Mouse (Mus musculus): Measurements from ENCODE around the gene Frs2. TPM values are rescaled to one million over a fixed set of nuclear protein-coding genes. Genes with fewer than 3 reads are reported as not detected.
A peak's percentile ranks its signal among the peaks of the same experiment; 100 is the strongest.

Gene Frs2
- polyA plus RNA-seq, 2 experiments = 8.8 to 9.2 TPM

GRCm38 (mm10) chr10:117103854-117104598 is 44.3 kb downstream of the Frs2 start:
- peak overlapping the region; percentile 51 for H3K9ac ChIP-seq (replicated peaks)
- H3K27ac ChIP-seq = peak overlapping the region; percentile 83
- peak overlapping the region; percentile 67 for H3K4me2 ChIP-seq (ENCODE audit: low read depth)
- TF ChIP-seq EP300 (IDR thresholded peaks at IDR 0.05; ENCODE audit: low read depth) (0 out of 2 replicates have a peak, but pooled peaks have one; percentile 8), CTCF (IDR thresholded peaks at IDR 0.05; ENCODE audit: low read depth) (no peak)
- peaks cover 61 to 63% of the 10 kb centered on the region in 2 experiments for H3K4me1 ChIP-seq (replicated peaks; ENCODE audit: control insufficient read depth in 2 of 2, insufficient read depth in 2 of 2, low read length in 1 of 2)
- H3K4me3 ChIP-seq (ENCODE audit: insufficient read depth in 1 of 2, low read depth in 2 of 2, low read length in 2 of 2) = no peak overlapping the region
- DNase-seq (ENCODE audit: low read depth in 3 of 3, low spot score in 3 of 3) (no peak), ATAC-seq (ENCODE audit: insufficient read depth) (peak; percentile 47)
- H3K36me3 ChIP-seq (replicated peaks; ENCODE audit: control insufficient read depth, insufficient read depth, low read depth) = peaks cover 2% of the 10 kb centered on the region; the same call in 1 of the 2 replicates
- H3K27me3 ChIP-seq (ENCODE audit: control insufficient read depth, insufficient read depth, low read length) = no peaks in the 10 kb centered on the region
- no peaks in the 10 kb centered on the region for H3K9me3 ChIP-seq (ENCODE audit: control insufficient read depth, low read length)

GRCm38 (mm10) chr10:117100175-117100574 is 48.2 kb downstream of the Frs2 start:
- H3K9ac ChIP-seq (replicated peaks) = no peak overlapping the region
- TF ChIP-seq CTCF (IDR thresholded peaks at IDR 0.05; ENCODE audit: low read depth) = no peak
- TF ChIP-seq EP300 (IDR thresholded peaks at IDR 0.05; ENCODE audit: low read depth) = no peak
- no peak overlapping the region for H3K4me2 ChIP-seq (ENCODE audit: low read depth)
- H3K27me3 ChIP-seq (ENCODE audit: control insufficient read depth, insufficient read depth, low read length) = no peaks in the 10 kb centered on the region
- H3K9me3 ChIP-seq (ENCODE audit: control insufficient read depth, low read length) = no peaks in the 10 kb centered on the region
- DNase-seq (ENCODE audit: low read depth in 3 of 3, low spot score in 3 of 3) = no peak
- H3K27ac ChIP-seq = no peak overlapping the region
- 72% methylated on average over 5 of the region's 5 CpGs for WGBS (ENCODE audit: insufficient replicate concordance)
- H3K36me3 ChIP-seq (replicated peaks; ENCODE audit: control insufficient read depth, insufficient read depth, low read depth) = peaks cover 4% of the 10 kb centered on the region
- H3K4me1 ChIP-seq (replicated peaks; ENCODE audit: control insufficient read depth in 2 of 2, insufficient read depth in 2 of 2, low read length in 1 of 2) = peaks cover 54 to 55% of the 10 kb centered on the region in 2 experiments
- ATAC-seq (ENCODE audit: insufficient read depth) = no peak
- no peak overlapping the region for H3K4me3 ChIP-seq (ENCODE audit: insufficient read depth in 1 of 2, low read depth in 2 of 2, low read length in 2 of 2)

- Histone ChIP-seq H3K4me1 (replicated peaks; ENCODE audit: control insufficient read depth in 2 of 2, insufficient read depth in 2 of 2, low read length in 1 of 2) (peaks cover 26 to 37% of the 10 kb centered on the region in 2 experiments), H3K27ac (peak overlapping the region; percentile 86), H3K36me3 (replicated peaks; ENCODE audit: control insufficient read depth, insufficient read depth, low read depth) (peaks cover 9% of the 10 kb centered on the region), H3K4me2 (ENCODE audit: low read depth) (peak overlapping the region; percentile 41), H3K9me3 (ENCODE audit: control insufficient read depth, low read length) (no peaks in the 10 kb centered on the region), H3K27me3 (ENCODE audit: control insufficient read depth, insufficient read depth, low read length) (no peaks in the 10 kb centered on the region), H3K4me3 (ENCODE audit: insufficient read depth in 1 of 2, low read depth in 2 of 2, low read length in 2 of 2) (no peak overlapping the region), H3K9ac (replicated peaks) (peak overlapping the region; percentile 1)
- ATAC-seq (ENCODE audit: insufficient read depth) (peak; percentile 94), DNase-seq (ENCODE audit: low read depth in 3 of 3, low spot score in 3 of 3) (peak; percentile 55 to 64 (median 64))
- TF ChIP-seq EP300 (IDR thresholded peaks at IDR 0.05; ENCODE audit: low read depth) = peak; percentile 89
- TF ChIP-seq CTCF (IDR thresholded peaks at IDR 0.05; ENCODE audit: low read depth) = peak; percentile 43
- WGBS (ENCODE audit: insufficient replicate concordance) = 49% methylated on average over 2 of the region's 2 CpGs
Measured at GRCm38 (mm10) chr10:117097116-117097698, 51.1 kb downstream of the Frs2 start.

- Histone ChIP-seq H3K4me2 (ENCODE audit: low read depth) (no peak overlapping the region), H3K9ac (replicated peaks) (no peak overlapping the region), H3K4me3 (ENCODE audit: insufficient read depth in 1 of 2, low read depth in 2 of 2, low read length in 2 of 2) (no peak overlapping the region), H3K9me3 (ENCODE audit: control insufficient read depth, low read length) (no peaks in the 10 kb centered on the region), H3K27me3 (ENCODE audit: control insufficient read depth, insufficient read depth, low read length) (no peaks in the 10 kb centered on the region), H3K36me3 (replicated peaks; ENCODE audit: control insufficient read depth, insufficient read depth, low read depth) (peaks cover 13% of the 10 kb centered on the region), H3K27ac (no peak overlapping the region), H3K4me1 (replicated peaks; ENCODE audit: control insufficient read depth in 2 of 2, insufficient read depth in 2 of 2, low read length in 1 of 2) (peaks cover 25 to 36% of the 10 kb centered on the region in 2 experiments)
- DNase-seq (ENCODE audit: low read depth in 3 of 3, low spot score in 3 of 3) (no peak), ATAC-seq (ENCODE audit: insufficient read depth) (no peak)
- WGBS (ENCODE audit: insufficient replicate concordance) = 85% methylated on average over 6 of the region's 6 CpGs
- TF ChIP-seq CTCF (IDR thresholded peaks at IDR 0.05; ENCODE audit: low read depth) = no peak
- no peak for TF ChIP-seq EP300 (IDR thresholded peaks at IDR 0.05; ENCODE audit: low read depth)
Measured at GRCm38 (mm10) chr10:117096096-117096495, 52.2 kb downstream of the Frs2 start.
